21 mouse cellular contexts compared by ENCODE assay signal in genomic region chr2:157664481-157664880, GRCm38 (mm10).
A peak's percentile ranks its signal among the peaks of the same experiment; 100 is the strongest.
DNase-seq lines count a peak whose midpoint lies in the region; ATAC-seq and TF ChIP-seq lines count a peak whose summit lies in the region.
"Had no signal": no experiment of that assay in that cellular context is flagged by ENCODE, and none has a peak within 500 bp of the region (broad histone marks: within the 10 kb centered on the region; RNA-seq: fewer than 3 reads in every experiment).

No protein-coding gene starts in this region.

- H3K36me3 ChIP-seq in forebrain, postnatal 0 days (ENCODE audit: insufficient read depth), result no peaks in the 10 kb centered on the region
- no peaks in the 10 kb centered on the region for H3K36me3 ChIP-seq in forebrain, embryonic 15.5 days
- H3K36me3 ChIP-seq in midbrain, embryonic 11.5 days (ENCODE audit: control insufficient read depth, insufficient read depth, low read length), result no peaks in the 10 kb centered on the region
- H3K36me3 ChIP-seq in midbrain, embryonic 13.5 days, result no peaks in the 10 kb centered on the region
- H3K36me3 ChIP-seq in E14TG2a.4 (ENCODE audit: insufficient read depth, low read length), result no peaks in the 10 kb centered on the region
- H3K36me3 ChIP-seq in heart, embryonic 10.5 days, result no peaks in the 10 kb centered on the region
- H3K36me3 ChIP-seq: forebrain, embryonic 10.5 days; heart, embryonic 13.5 days; hindbrain, embryonic 15.5 days had no signal

- WGBS in forebrain, postnatal 0 days, result 63% methylated on average over 6 of the region's 6 CpGs
- WGBS in forebrain, embryonic 15.5 days, result 52% methylated on average over 6 of the region's 6 CpGs
- WGBS in midbrain, embryonic 11.5 days, result 58% methylated on average over 6 of the region's 6 CpGs
- 64% methylated on average over 6 of the region's 6 CpGs for WGBS in midbrain, embryonic 13.5 days
- WGBS in heart, embryonic 10.5 days, result 44% methylated on average over 6 of the region's 6 CpGs

- peak; percentile 37; the same call in 1 of the 2 replicates for TF ChIP-seq CTCF in forebrain, postnatal 0 days (IDR thresholded peaks at IDR 0.05; ENCODE audit: low read depth)
- TF ChIP-seq CTCF in E14TG2a.4 (conservative IDR thresholded peaks at IDR 0.05; ENCODE audit: low read length), result peak; percentile 35

- ATAC-seq in forebrain, postnatal 0 days, result no peak
- ATAC-seq in forebrain, embryonic 15.5 days (replicated peaks), result no peak
- no peak for ATAC-seq in midbrain, embryonic 11.5 days (ENCODE audit: low FRiP score)
- ATAC-seq in midbrain, embryonic 13.5 days, result no peak
- ATAC-seq: intestine, postnatal 0 days had no signal

- DNase-seq in forebrain, postnatal 0 days, result no peak
- DNase-seq in midbrain, embryonic 11.5 days (ENCODE audit: low spot score, missing footprints), result peak; percentile 70
- peak; percentile 14 for DNase-seq in retina, embryonic 14.5 days (ENCODE audit: low spot score)
- no peak for DNase-seq in heart, embryonic 10.5 days (ENCODE audit: low spot score)
- DNase-seq: adrenal gland, adult 8-10 months; cerebellum, postnatal 36 days; heart, adult 11 months; left cerebral cortex, postnatal 4 days; lung, adult 18-20 months; lung, postnatal 36 days; right cerebral cortex, adult 18-20 months; spleen, adult 18-20 months; thymus, postnatal 25 days had no signal

- no peak overlapping the region for H3K4me3 ChIP-seq in forebrain, postnatal 0 days (ENCODE audit: low read depth, low read length)
- H3K4me3 ChIP-seq in forebrain, embryonic 15.5 days, result no peak overlapping the region
- no peak overlapping the region for H3K4me3 ChIP-seq in midbrain, embryonic 11.5 days (ENCODE audit: low read depth, low read length)
- H3K4me3 ChIP-seq in midbrain, embryonic 13.5 days (replicated peaks), result no peak overlapping the region
- no peak overlapping the region for H3K4me3 ChIP-seq in E14TG2a.4 (replicated peaks; ENCODE audit: low read length)
- H3K4me3 ChIP-seq in heart, embryonic 10.5 days, result no peak overlapping the region
- H3K4me3 ChIP-seq: forebrain, embryonic 10.5 days; heart, embryonic 13.5 days; hindbrain, embryonic 15.5 days; myocyte had no signal

- no peak overlapping the region for H3K4me2 ChIP-seq in forebrain, postnatal 0 days (ENCODE audit: low read depth)
- no peak overlapping the region for H3K4me2 ChIP-seq in forebrain, embryonic 15.5 days (replicated peaks)
- no peak overlapping the region for H3K4me2 ChIP-seq in midbrain, embryonic 11.5 days
- H3K4me2 ChIP-seq in midbrain, embryonic 13.5 days (replicated peaks), result no peak overlapping the region
- H3K4me2 ChIP-seq: heart, embryonic 13.5 days; hindbrain, embryonic 15.5 days had no signal

- no peaks in the 10 kb centered on the region for H3K9me3 ChIP-seq in forebrain, postnatal 0 days (ENCODE audit: low read length)
- no peaks in the 10 kb centered on the region for H3K9me3 ChIP-seq in forebrain, embryonic 15.5 days
- H3K9me3 ChIP-seq in midbrain, embryonic 11.5 days (ENCODE audit: control insufficient read depth, low read length), result no peaks in the 10 kb centered on the region
- no peaks in the 10 kb centered on the region; the same call in 1 of the 2 replicates for H3K9me3 ChIP-seq in midbrain, embryonic 13.5 days
- H3K9me3 ChIP-seq in E14TG2a.4 (ENCODE audit: low read length), result peaks cover 7% of the 10 kb centered on the region
- H3K9me3 ChIP-seq in heart, embryonic 10.5 days, result no peaks in the 10 kb centered on the region
- H3K9me3 ChIP-seq: forebrain, embryonic 10.5 days; heart, embryonic 13.5 days; hindbrain, embryonic 15.5 days had no signal

- H3K27ac ChIP-seq in forebrain, postnatal 0 days (ENCODE audit: low read depth, low read length), result no peak overlapping the region
- no peak overlapping the region for H3K27ac ChIP-seq in forebrain, embryonic 15.5 days (replicated peaks)
- H3K27ac ChIP-seq in midbrain, embryonic 11.5 days (ENCODE audit: low read depth, low read length), result no peak overlapping the region
- no peak overlapping the region for H3K27ac ChIP-seq in midbrain, embryonic 13.5 days
- no peak overlapping the region for H3K27ac ChIP-seq in heart, embryonic 10.5 days
- H3K27ac ChIP-seq: forebrain, embryonic 10.5 days; heart, embryonic 13.5 days; hindbrain, embryonic 15.5 days had no signal

- H3K27me3 ChIP-seq in forebrain, postnatal 0 days (ENCODE audit: insufficient read depth, low read length), result no peaks in the 10 kb centered on the region
- H3K27me3 ChIP-seq in forebrain, embryonic 15.5 days, result no peaks in the 10 kb centered on the region
- H3K27me3 ChIP-seq in midbrain, embryonic 11.5 days (ENCODE audit: control insufficient read depth, insufficient read depth, low read length), result no peaks in the 10 kb centered on the region
- no peaks in the 10 kb centered on the region; the same call in 1 of the 2 replicates for H3K27me3 ChIP-seq in midbrain, embryonic 13.5 days
- H3K27me3 ChIP-seq in E14TG2a.4 (ENCODE audit: insufficient read depth, low read length), result peaks cover 29% of the 10 kb centered on the region
- peaks cover 33% of the 10 kb centered on the region for H3K27me3 ChIP-seq in heart, embryonic 10.5 days (ENCODE audit: insufficient read depth, poor library complexity, severe bottlenecking)
- H3K27me3 ChIP-seq: hindbrain, embryonic 15.5 days had no signal

- H3K9ac ChIP-seq in forebrain, postnatal 0 days, result no peak overlapping the region
- no peak overlapping the region for H3K9ac ChIP-seq in forebrain, embryonic 15.5 days (replicated peaks)
- no peak overlapping the region for H3K9ac ChIP-seq in midbrain, embryonic 11.5 days (ENCODE audit: low read length)
- H3K9ac ChIP-seq in midbrain, embryonic 13.5 days (replicated peaks), result no peak overlapping the region
- H3K9ac ChIP-seq: heart, embryonic 13.5 days; hindbrain, embryonic 15.5 days had no signal

- H3K4me1 ChIP-seq in forebrain, postnatal 0 days (ENCODE audit: insufficient read depth), result no peaks in the 10 kb centered on the region
- no peaks in the 10 kb centered on the region; the same call in 1 of the 2 replicates for H3K4me1 ChIP-seq in forebrain, embryonic 15.5 days
- no peaks in the 10 kb centered on the region for H3K4me1 ChIP-seq in midbrain, embryonic 11.5 days (ENCODE audit: control insufficient read depth, insufficient read depth, low read length)
- H3K4me1 ChIP-seq in midbrain, embryonic 13.5 days (replicated peaks), result peaks cover 33% of the 10 kb centered on the region
- peaks cover 41% of the 10 kb centered on the region for H3K4me1 ChIP-seq in E14TG2a.4 (replicated peaks; ENCODE audit: low read depth, low read length)
- peaks cover 2% of the 10 kb centered on the region for H3K4me1 ChIP-seq in heart, embryonic 10.5 days

Comparison
In these comparisons a context has a peak if more than half of its experiments do, and no peak if none do; other contexts are left out.
1. DNase-seq: peak in midbrain, embryonic 11.5 days (single experiment) and retina, embryonic 14.5 days (single experiment); none in forebrain, postnatal 0 days (single experiment) and heart, embryonic 10.5 days (single experiment).